Mouse (Mus musculus) heart, embryonic 14.5 days (tissue): ENCODE measurements around the gene Clk2. TPM values are rescaled to one million over a fixed set of nuclear protein-coding genes. Genes with fewer than 3 reads are reported as not detected.

Source experiments
- ATAC-seq: fragments of 200-750 bp; cut with Nextera tagmentation; 2 replicates; pipeline ENCODE4 v1.8.0; 2017; ENCODE audit warnings: low read depth, moderate TSS enrichment; ENCODE audit not compliant: insufficient number of reproducible peaks, insufficient read depth, low FRiP score
- H3K27ac ChIP-seq, 2 experiments: fragments of 200-500 bp in 1 of 2; fragments of 300-500 bp in 1 of 2; sonication (generic) in 1 of 2; replicated peaks in 1 of 2; 2 replicates each; pipeline ENCODE4 v1.5.1; 2012 to 2014; ENCODE audit warnings: low read depth in 2 of 2, low read length in 2 of 2, control low read depth in 1 of 2, mild to moderate bottlenecking in 1 of 2, mixed read lengths in 1 of 2; ENCODE audit not compliant: control insufficient read depth in 1 of 2, insufficient read depth in 1 of 2
- H3K27me3 ChIP-seq: fragments of 300-500 bp; sonication (generic); 2 replicates; pipeline ENCODE4 v1.6.1; 2014; ENCODE audit warnings: mild to moderate bottlenecking, low read length, control low read depth; ENCODE audit not compliant: control insufficient read depth, insufficient read depth
- H3K36me3 ChIP-seq: fragments of 300-500 bp; sonication (generic); 2 replicates; pipeline ENCODE4 v1.6.1; 2014; ENCODE audit warnings: mild to moderate bottlenecking, control low read depth, low read length, mixed read lengths; ENCODE audit not compliant: control insufficient read depth, insufficient read depth
- H3K4me1 ChIP-seq, 2 experiments: fragments of 200-500 bp in 1 of 2; fragments of 300-500 bp in 1 of 2; sonication (generic) in 1 of 2; 2 replicates each; pipeline ENCODE4 v1.6.1; 2012 to 2014; ENCODE audit warnings: low read length in 2 of 2, control low read depth in 1 of 2, mixed read lengths in 1 of 2; ENCODE audit not compliant: control insufficient read depth in 2 of 2, insufficient read depth in 2 of 2
- H3K4me2 ChIP-seq: fragments of 300-500 bp; sonication (generic); 2 replicates; pipeline ENCODE4 v1.6.1; 2014; ENCODE audit warnings: mild to moderate bottlenecking, low read length
- H3K4me3 ChIP-seq, 2 experiments: fragments of 200-500 bp in 1 of 2; fragments of 300-500 bp in 1 of 2; sonication (generic) in 1 of 2; 2 replicates each; pipeline ENCODE4 v1.5.1; 2012 to 2014; ENCODE audit warnings: low read length in 2 of 2, mild to moderate bottlenecking in 2 of 2, control low read depth in 1 of 2, low read depth in 1 of 2, moderate library complexity in 1 of 2; ENCODE audit not compliant: control insufficient read depth in 1 of 2, insufficient read depth in 1 of 2
- H3K9ac ChIP-seq: fragments of 300-500 bp; sonication (generic); 2 replicates; pipeline ENCODE4 v1.6.1; 2014; ENCODE audit warnings: mild to moderate bottlenecking, low read length
- H3K9me3 ChIP-seq: fragments of 300-500 bp; sonication (generic); 2 replicates; pipeline ENCODE4 v1.6.1; 2016; ENCODE audit warnings: low read length, control low read depth; ENCODE audit not compliant: control insufficient read depth
- WGBS: fragments of 180-500 bp; shearing (Covaris S2); extraction: QIAGEN DNeasy Blood & Tissue Kit; methylation state at CpG from one replicate; pipeline ENCODE4 v1.1.7; 2014; 5-methylcytosine and 5-hydroxymethylcytosine counted together
- polyA plus RNA-seq: library from polyadenylated mRNA; unstranded; fragments of >200 nt; fragmentation: Nextera tagmentation; extraction: Ambion mirVana; gene quantifications from 2 replicates; pipeline ENCODE4 v1.2.1, GENCODE M21; 2014

The Clk2 gene
- polyA plus RNA-seq, 1 experiment from 2014 or later: 12.4 TPM

DNA sequence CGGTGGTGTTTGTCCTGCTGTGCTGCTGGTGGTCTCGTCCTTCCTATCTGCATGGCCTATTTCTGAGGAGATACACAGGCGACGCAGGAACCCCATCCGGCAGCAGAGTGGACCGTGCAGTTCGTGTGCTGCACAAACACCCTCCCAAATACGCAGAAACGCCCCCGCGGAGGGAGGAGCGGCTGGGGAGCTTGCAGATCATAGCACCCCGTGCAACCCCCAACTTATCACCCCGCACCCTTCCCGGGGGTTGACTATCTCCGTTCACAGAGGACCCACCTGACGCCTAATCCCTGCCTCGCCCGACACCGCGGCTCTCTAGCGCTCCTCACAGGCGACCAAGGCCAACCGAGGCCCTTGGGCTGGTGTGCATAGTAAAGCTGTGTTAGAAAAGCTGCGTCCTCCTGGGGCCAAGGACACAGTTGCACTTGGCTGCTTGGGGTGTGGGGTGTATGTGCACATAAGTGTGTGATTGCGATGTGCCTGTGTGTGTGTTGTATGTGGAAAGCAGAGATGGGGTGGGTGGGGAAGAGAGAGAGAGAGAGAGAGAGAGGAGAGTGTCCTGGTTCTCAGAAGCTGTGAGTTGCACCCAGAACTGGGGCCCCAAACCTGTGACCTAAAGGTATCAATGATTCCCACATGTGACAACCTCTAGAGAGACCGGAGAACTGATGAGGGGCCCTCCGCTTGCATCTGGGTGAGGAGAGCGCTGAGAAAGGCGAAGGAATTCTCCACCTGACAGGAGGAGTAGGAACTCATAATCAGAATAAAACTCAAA, 32.1 kb upstream of the Clk2 start:
- Histone ChIP-seq H3K9ac (peak overlapping the region; percentile 64), H3K4me2 (peak overlapping the region; percentile 80), H3K9me3 (no peaks in the 10 kb centered on the region), H3K27ac (no peak overlapping the region), H3K4me3 (peak overlapping the region; percentile 25 to 36), H3K36me3 (no peaks in the 10 kb centered on the region), H3K27me3 (no peaks in the 10 kb centered on the region), H3K4me1 (peaks cover 3 to 5% of the 10 kb centered on the region in 2 experiments; a peak in 1 of 4 replicates)
- WGBS: 12% methylated on average over 30 of the region's 30 CpGs
- ATAC-seq: peak; percentile 50; the same call in 1 of the 2 replicates

DNA sequence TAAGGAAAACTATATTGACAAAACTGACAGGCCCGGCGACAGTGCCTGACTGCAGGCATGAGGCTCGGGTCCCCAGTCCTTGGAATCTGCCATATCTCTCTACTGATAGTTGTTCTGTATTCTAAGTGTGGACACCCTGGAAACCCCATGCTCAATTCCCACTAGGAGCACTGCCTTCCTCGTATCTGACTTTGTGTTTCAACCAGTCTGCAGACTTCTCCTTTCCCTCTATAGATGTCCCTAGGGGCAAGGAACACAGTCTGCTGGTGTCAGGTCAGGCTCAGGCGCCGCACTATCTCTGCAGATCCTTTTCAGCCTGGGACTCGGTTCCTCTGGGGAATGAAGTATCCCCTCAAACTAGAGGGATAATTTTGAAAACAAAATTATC, 31.5 kb upstream of the Clk2 start:
- Histone ChIP-seq H3K4me2 (no peak overlapping the region), H3K4me1 (peaks cover 3 to 5% of the 10 kb centered on the region in 2 experiments; a peak in 1 of 4 replicates), H3K36me3 (no peaks in the 10 kb centered on the region), H3K27me3 (no peaks in the 10 kb centered on the region), H3K27ac (no peak overlapping the region), H3K4me3 (no peak overlapping the region), H3K9me3 (no peaks in the 10 kb centered on the region), H3K9ac (no peak overlapping the region)
- ATAC-seq: no peak
- 51% methylated on average over 7 of the region's 7 CpGs for WGBS

- H3K27ac ChIP-seq: no peak overlapping the region
- H3K36me3 ChIP-seq: no peaks in the 10 kb centered on the region
- no peaks in the 10 kb centered on the region for H3K9me3 ChIP-seq
- no peak overlapping the region for H3K9ac ChIP-seq
- 50% methylated on average over 1 of the region's 1 CpGs for WGBS
- no peaks in the 10 kb centered on the region for H3K27me3 ChIP-seq
- no peak overlapping the region for H3K4me3 ChIP-seq
- peaks cover 3 to 5% of the 10 kb centered on the region in 2 experiments; a peak in 1 of 4 replicates for H3K4me1 ChIP-seq
- no peak for ATAC-seq
- no peak overlapping the region for H3K4me2 ChIP-seq
These were observed 30.8 kb upstream of the Clk2 start for GRCm38 (mm10) chr3:89133752-89134151.

DNA sequence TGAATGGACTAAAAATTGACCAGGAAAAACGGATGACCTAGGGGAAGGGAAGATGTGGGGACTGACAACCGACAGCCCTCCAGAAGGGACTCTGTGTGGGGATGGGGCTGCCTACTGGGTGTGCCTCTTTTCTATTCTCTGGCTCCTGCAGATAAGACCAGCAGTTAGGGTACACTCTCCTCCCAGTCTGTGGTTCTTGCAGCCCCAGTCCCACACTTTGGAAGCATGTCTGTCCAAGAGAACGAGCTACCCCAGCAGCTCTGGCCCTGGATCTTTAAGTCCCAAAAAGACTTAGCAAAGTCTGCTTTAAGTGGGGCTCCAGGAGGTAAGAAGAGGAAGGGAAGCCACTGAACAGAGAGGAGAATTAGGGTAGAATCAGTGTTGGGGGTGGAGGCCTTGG, 28.6 kb upstream of the Clk2 start, which contains the start of gene Pklr:
Gene Pklr, plus strand, starts transcription at position 185 of the 400 bp plus-strand sequence.
- no peaks in the 10 kb centered on the region for H3K27me3 ChIP-seq
- H3K9ac ChIP-seq: no peak within 1 kb of the TSS
- H3K36me3 ChIP-seq: no peaks in the 10 kb centered on the region
- no peak within 1 kb of the TSS for H3K27ac ChIP-seq
- ATAC-seq: no peak
- no peaks in the 10 kb centered on the region for H3K9me3 ChIP-seq
- H3K4me2 ChIP-seq: no peak within 1 kb of the TSS
- no peak within 1 kb of the TSS for H3K4me3 ChIP-seq
- peaks cover 3 to 5% of the 10 kb centered on the region in 2 experiments; a peak in 1 of 4 replicates for H3K4me1 ChIP-seq
- WGBS: 45% methylated on average over 3 of the region's 3 CpGs

GRCm38 (mm10) chr3:89136365-89136764, 28.2 kb upstream of the Clk2 start:
- Histone ChIP-seq H3K9ac (no peak overlapping the region), H3K27ac (no peak overlapping the region), H3K4me1 (peaks cover 3 to 5% of the 10 kb centered on the region in 2 experiments; a peak in 1 of 4 replicates), H3K36me3 (no peaks in the 10 kb centered on the region), H3K27me3 (no peaks in the 10 kb centered on the region), H3K4me2 (no peak overlapping the region), H3K4me3 (no peak overlapping the region), H3K9me3 (no peaks in the 10 kb centered on the region)
- ATAC-seq: no peak
- WGBS: 43% methylated on average over 9 of the region's 9 CpGs

DNA sequence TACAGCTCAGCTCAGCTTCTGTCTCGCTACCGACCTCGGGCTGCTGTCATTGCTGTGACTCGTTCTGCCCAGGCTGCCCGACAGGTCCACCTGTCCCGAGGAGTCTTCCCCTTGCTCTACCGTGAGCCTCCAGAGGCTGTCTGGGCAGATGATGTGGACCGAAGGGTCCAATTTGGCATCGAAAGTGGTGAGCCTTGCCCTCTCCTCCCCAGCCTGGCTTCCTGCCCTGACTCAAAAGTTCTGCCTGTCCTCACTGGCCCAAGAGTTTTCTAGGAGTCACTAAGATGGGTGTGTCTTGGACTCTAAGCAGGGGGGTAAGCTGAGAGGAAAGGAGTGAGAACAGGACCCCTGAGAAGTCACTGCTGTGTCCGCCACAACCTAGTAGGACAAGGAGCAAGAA, 19.8 kb upstream of the Clk2 start:
- Histone ChIP-seq H3K4me1 (peaks cover 5 to 6% of the 10 kb centered on the region in 2 experiments; a peak in 3 of 4 replicates), H3K4me2 (no peak overlapping the region), H3K4me3 (no peak overlapping the region), H3K27ac (no peak overlapping the region), H3K36me3 (no peaks in the 10 kb centered on the region), H3K9me3 (no peaks in the 10 kb centered on the region), H3K9ac (no peak overlapping the region), H3K27me3 (peaks cover 44% of the 10 kb centered on the region)
- ATAC-seq: no peak
- 78% methylated on average over 10 of the region's 10 CpGs for WGBS

DNA sequence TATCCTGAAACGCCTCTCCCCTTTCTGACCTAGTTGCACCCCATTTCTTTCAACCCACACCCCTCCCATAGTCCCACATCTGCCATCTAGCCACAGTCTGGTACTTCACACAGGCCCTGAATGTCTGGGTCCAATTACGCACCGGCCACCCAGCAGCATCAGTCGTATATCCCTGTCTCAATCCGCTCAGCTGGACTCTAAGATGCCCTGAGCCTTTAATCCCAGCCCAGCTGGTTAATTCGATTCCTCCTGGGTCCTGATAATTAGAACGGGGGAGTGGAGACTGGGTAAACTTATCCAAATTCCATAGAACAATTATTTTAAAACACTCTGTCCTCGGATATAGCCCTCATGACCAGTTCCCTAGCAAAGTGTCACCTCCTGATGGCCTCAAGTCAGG, 19.0 kb upstream of the Clk2 start:
- Histone ChIP-seq H3K4me2 (no peak overlapping the region), H3K27ac (no peak overlapping the region), H3K27me3 (peaks cover 52% of the 10 kb centered on the region), H3K9ac (no peak overlapping the region), H3K36me3 (no peaks in the 10 kb centered on the region), H3K9me3 (no peaks in the 10 kb centered on the region), H3K4me1 (peaks cover 5 to 6% of the 10 kb centered on the region in 2 experiments; a peak in 3 of 4 replicates), H3K4me3 (no peak overlapping the region)
- ATAC-seq: no peak
- 56% methylated on average over 8 of the region's 8 CpGs for WGBS
